In the genomic region with DNA sequence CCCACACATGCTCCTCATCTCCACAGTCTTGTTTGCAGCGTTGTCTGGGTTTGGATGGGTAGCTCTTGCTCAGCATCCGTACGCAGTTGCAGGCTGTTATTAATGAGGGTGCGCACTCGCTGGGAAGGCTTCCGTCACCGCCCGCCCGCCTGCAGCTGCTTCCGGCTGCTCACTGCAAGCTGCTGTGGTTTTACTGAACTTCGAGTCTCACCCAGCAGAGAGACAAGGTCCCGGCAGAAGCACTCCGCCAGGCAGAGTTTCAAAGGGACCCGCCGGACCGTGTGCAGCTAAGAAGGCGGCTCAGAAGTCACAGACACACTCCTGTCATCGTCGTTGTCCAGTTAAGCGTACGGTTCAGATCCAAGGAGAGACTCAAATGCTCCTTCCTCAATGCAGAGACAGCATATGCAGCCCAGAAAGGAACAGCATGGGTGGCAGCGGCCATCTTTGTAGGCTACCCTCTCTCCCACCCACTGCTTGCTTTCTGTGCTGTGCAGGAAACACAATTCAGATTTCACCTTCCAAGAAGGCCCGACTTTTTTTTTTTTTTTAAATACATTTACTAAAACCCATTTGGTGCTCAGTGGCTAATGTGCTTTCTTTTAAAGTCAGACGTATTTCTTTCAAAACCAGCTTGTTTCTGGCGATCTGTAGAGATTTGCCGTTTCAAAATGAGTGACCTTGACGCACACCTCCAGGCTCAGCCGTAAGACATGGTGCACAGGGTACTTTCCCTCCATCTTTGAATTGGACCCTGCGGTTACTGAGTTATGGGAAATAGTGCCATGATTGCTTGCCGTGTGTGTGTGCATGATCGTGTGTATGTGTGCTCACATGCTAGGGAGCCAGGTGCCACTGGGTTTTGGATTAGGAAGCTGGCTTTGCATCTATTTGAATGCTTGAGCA, we compare ENCODE assay signal across 8 mouse cellular contexts.
DNase-seq lines count a peak whose midpoint lies in the region; ATAC-seq lines count a peak whose summit lies in the region.

No protein-coding gene starts in this region.

- H3K4me3 ChIP-seq in hindbrain, embryonic 15.5 days = no peak overlapping the region
- H3K4me3 ChIP-seq in hindbrain, embryonic 13.5 days = no peak overlapping the region
- no peak overlapping the region for H3K4me3 ChIP-seq in midbrain, embryonic 14.5 days (replicated peaks; ENCODE audit: low read depth, low read length)

- no peaks in the 10 kb centered on the region for H3K27me3 ChIP-seq in hindbrain, embryonic 15.5 days
- no peaks in the 10 kb centered on the region for H3K27me3 ChIP-seq in hindbrain, embryonic 13.5 days
- H3K27me3 ChIP-seq in midbrain, embryonic 14.5 days (ENCODE audit: control insufficient read depth, insufficient read depth, low read length) = no peaks in the 10 kb centered on the region

- ATAC-seq in hindbrain, embryonic 15.5 days (ENCODE audit: low FRiP score, low read depth) = no peak
- no peak for ATAC-seq in hindbrain, embryonic 13.5 days (ENCODE audit: low FRiP score)
- no peak for ATAC-seq in midbrain, embryonic 14.5 days (ENCODE audit: low FRiP score, low TSS enrichment)

- 78% methylated on average over 31 of the region's 31 CpGs for WGBS in hindbrain, embryonic 15.5 days
- WGBS in hindbrain, embryonic 13.5 days = 86% methylated on average over 31 of the region's 31 CpGs
- 84% methylated on average over 31 of the region's 31 CpGs for WGBS in midbrain, embryonic 14.5 days

- no peak overlapping the region for H3K4me2 ChIP-seq in hindbrain, embryonic 15.5 days
- no peak overlapping the region for H3K4me2 ChIP-seq in hindbrain, embryonic 13.5 days
- no peak overlapping the region for H3K4me2 ChIP-seq in midbrain, embryonic 14.5 days (ENCODE audit: low read length)

- H3K9me3 ChIP-seq in hindbrain, embryonic 15.5 days = no peaks in the 10 kb centered on the region
- H3K9me3 ChIP-seq in hindbrain, embryonic 13.5 days = no peaks in the 10 kb centered on the region
- no peaks in the 10 kb centered on the region for H3K9me3 ChIP-seq in midbrain, embryonic 14.5 days (ENCODE audit: control insufficient read depth, low read length)

- DNase-seq in T-cell, adult 2 months (ENCODE audit: low spot score) = peak; percentile 88
- peak; percentile 35 for DNase-seq in liver
- DNase-seq in spleen, postnatal 36 days (ENCODE audit: low spot score in 2 of 2) = peak; percentile 67 to 69
- no peak for DNase-seq in midbrain, embryonic 14.5 days
- no peak for DNase-seq in cerebellum, adult 9-11 months
- DNase-seq in urinary bladder, adult 2 months (ENCODE audit: low spot score) = no peak

- no peaks in the 10 kb centered on the region for H3K36me3 ChIP-seq in hindbrain, embryonic 15.5 days
- no peaks in the 10 kb centered on the region for H3K36me3 ChIP-seq in hindbrain, embryonic 13.5 days
- H3K36me3 ChIP-seq in midbrain, embryonic 14.5 days (ENCODE audit: control insufficient read depth, insufficient read depth, low read length) = no peaks in the 10 kb centered on the region

- no peak overlapping the region for H3K9ac ChIP-seq in hindbrain, embryonic 15.5 days
- H3K9ac ChIP-seq in hindbrain, embryonic 13.5 days = no peak overlapping the region
- no peak overlapping the region for H3K9ac ChIP-seq in midbrain, embryonic 14.5 days (replicated peaks; ENCODE audit: low read length)

- peaks cover 27% of the 10 kb centered on the region for H3K4me1 ChIP-seq in hindbrain, embryonic 15.5 days (replicated peaks)
- peaks cover 24% of the 10 kb centered on the region for H3K4me1 ChIP-seq in hindbrain, embryonic 13.5 days (replicated peaks)
- H3K4me1 ChIP-seq in midbrain, embryonic 14.5 days (ENCODE audit: control insufficient read depth, insufficient read depth, low read length) = 0 out of 2 replicates have a peak, but pooled peaks cover 3% of the 10 kb centered on the region

- H3K27ac ChIP-seq in hindbrain, embryonic 15.5 days (replicated peaks) = peak overlapping the region; percentile 42
- no peak overlapping the region for H3K27ac ChIP-seq in hindbrain, embryonic 13.5 days
- no peak overlapping the region for H3K27ac ChIP-seq in midbrain, embryonic 14.5 days (replicated peaks; ENCODE audit: low read depth, low read length)

Comparison
In these comparisons a context has a peak if more than half of its experiments do, and no peak if none do; other contexts are left out.
1. DNase-seq: peak in T-cell, adult 2 months (single experiment), liver (single experiment) and spleen, postnatal 36 days (2 of 2); none in midbrain, embryonic 14.5 days (single experiment), cerebellum, adult 9-11 months (single experiment) and urinary bladder, adult 2 months (single experiment).